In the genomic region with DNA sequence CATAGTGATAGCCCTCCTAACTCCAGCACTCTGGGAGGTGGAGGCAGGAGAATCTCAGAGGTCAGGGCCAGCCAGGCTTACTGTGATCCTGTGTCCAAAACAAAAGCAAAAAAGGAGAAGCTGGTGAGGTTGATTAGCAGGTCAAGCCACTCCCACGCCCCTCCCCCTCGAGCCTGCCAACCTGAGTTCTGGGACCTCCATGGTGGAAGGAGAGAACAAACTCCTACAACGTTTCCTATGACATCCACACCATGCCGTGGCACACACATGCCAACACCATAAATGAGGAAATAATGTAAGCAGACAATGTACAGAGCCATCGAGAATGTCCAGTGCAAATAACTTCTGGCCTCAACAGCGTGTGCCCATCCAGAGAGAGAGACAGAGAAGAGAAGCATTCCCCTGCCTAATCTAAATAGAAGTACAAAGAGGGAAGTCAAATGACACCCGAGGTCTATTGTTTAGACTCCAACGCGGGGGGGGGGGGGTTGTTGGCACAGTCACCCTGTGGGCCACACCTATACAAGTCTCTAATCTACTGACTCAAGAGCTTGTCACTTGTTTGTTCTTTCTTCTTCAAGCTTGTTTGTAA, we compare ENCODE assay signal across 7 mouse cellular contexts. TPM values are rescaled to one million over a fixed set of nuclear protein-coding genes. Genes with fewer than 3 reads are reported as not detected.
A peak's percentile ranks its signal among the peaks of the same experiment; 100 is the strongest.
DNase-seq lines count a peak whose midpoint lies in the region; ATAC-seq and TF ChIP-seq lines count a peak whose summit lies in the region.

No protein-coding gene starts in this region.

- WGBS in forebrain, postnatal 0 days: 6% methylated on average over 9 of the region's 9 CpGs
- WGBS in hindbrain, embryonic 15.5 days: 3% methylated on average over 9 of the region's 9 CpGs
- WGBS in liver, embryonic 12.5 days (ENCODE audit: insufficient replicate concordance): 2% methylated on average over 9 of the region's 9 CpGs

- TF ChIP-seq CTCF in forebrain, postnatal 0 days (IDR thresholded peaks at IDR 0.05; ENCODE audit: low read depth): no peak

- H3K4me3 ChIP-seq in forebrain, postnatal 0 days (ENCODE audit: low read depth, low read length): no peak overlapping the region
- peak overlapping the region; percentile 18; the same call in 1 of the 2 replicates for H3K4me3 ChIP-seq in hindbrain, embryonic 15.5 days
- peak overlapping the region; percentile 50 for H3K4me3 ChIP-seq in liver, embryonic 12.5 days

- ATAC-seq in forebrain, postnatal 0 days: no peak
- no peak for ATAC-seq in hindbrain, embryonic 15.5 days (ENCODE audit: low FRiP score, low read depth)
- ATAC-seq in liver, embryonic 12.5 days: peak; percentile 19
- ATAC-seq in monocyte, adult 5-6 weeks (replicated peaks; ENCODE audit: insufficient number of reproducible peaks, low FRiP score, low TSS enrichment, poor library complexity, severe bottlenecking): peak; percentile 27

- H3K36me3 ChIP-seq in forebrain, postnatal 0 days (ENCODE audit: insufficient read depth): peaks cover 3% of the 10 kb centered on the region
- peaks cover 10% of the 10 kb centered on the region for H3K36me3 ChIP-seq in hindbrain, embryonic 15.5 days
- peaks cover 17% of the 10 kb centered on the region for H3K36me3 ChIP-seq in liver, embryonic 12.5 days

- no peaks in the 10 kb centered on the region for H3K27me3 ChIP-seq in forebrain, postnatal 0 days (ENCODE audit: insufficient read depth, low read length)
- no peaks in the 10 kb centered on the region for H3K27me3 ChIP-seq in hindbrain, embryonic 15.5 days
- 0 out of 2 replicates have a peak, but pooled peaks cover 3% of the 10 kb centered on the region for H3K27me3 ChIP-seq in liver, embryonic 12.5 days (replicated peaks)

- no peak overlapping the region for H3K9ac ChIP-seq in forebrain, postnatal 0 days
- no peak overlapping the region for H3K9ac ChIP-seq in hindbrain, embryonic 15.5 days
- peak overlapping the region; percentile 67 for H3K9ac ChIP-seq in liver, embryonic 12.5 days

- H3K4me2 ChIP-seq in forebrain, postnatal 0 days (ENCODE audit: low read depth): peak overlapping the region; percentile 47
- H3K4me2 ChIP-seq in hindbrain, embryonic 15.5 days: peak overlapping the region; percentile 51
- peak overlapping the region; percentile 78 for H3K4me2 ChIP-seq in liver, embryonic 12.5 days

- no peaks in the 10 kb centered on the region for H3K9me3 ChIP-seq in forebrain, postnatal 0 days (ENCODE audit: low read length)
- H3K9me3 ChIP-seq in hindbrain, embryonic 15.5 days: no peaks in the 10 kb centered on the region
- H3K9me3 ChIP-seq in liver, embryonic 12.5 days (replicated peaks): no peaks in the 10 kb centered on the region

- peak; percentile 74 for DNase-seq in MEL-GATA-1-ER (ENCODE audit: extremely low read depth, low read depth)
- DNase-seq in adrenal gland, postnatal 36 days: peak; percentile 62 to 78
- peak; percentile 10 for DNase-seq in forebrain, postnatal 0 days
- peak; percentile 72 for DNase-seq in testis, postnatal 14 days (ENCODE audit: low spot score)

- no peak overlapping the region for H3K27ac ChIP-seq in forebrain, postnatal 0 days (ENCODE audit: low read depth, low read length)
- peak overlapping the region; percentile 12 for H3K27ac ChIP-seq in hindbrain, embryonic 15.5 days (replicated peaks)
- peak overlapping the region; percentile 96 for H3K27ac ChIP-seq in liver, embryonic 12.5 days

- H3K4me1 ChIP-seq in forebrain, postnatal 0 days (ENCODE audit: insufficient read depth): peaks cover 23% of the 10 kb centered on the region
- peaks cover 45% of the 10 kb centered on the region for H3K4me1 ChIP-seq in hindbrain, embryonic 15.5 days (replicated peaks)
- peaks cover 46% of the 10 kb centered on the region for H3K4me1 ChIP-seq in liver, embryonic 12.5 days

RNA-seq across cellular contexts. Expression of a gene that starts 2.4 kb away (rescaled TPM):
- 100 to 1,000 TPM; 104 to 111 TPM for total RNA-seq in adrenal gland, postnatal 36 days (2021)
- total RNA-seq in forebrain, postnatal 0 days (2014; rRNA removed): 64.4 and 75.0 TPM in 2 replicates
- 60.9 and 73.0 TPM in 2 replicates for polyA plus RNA-seq in forebrain, postnatal 0 days (2015; fragmentation: Nextera tagmentation; extraction: Ambion mirVana)
- 97.7 and 97.9 TPM in 2 replicates for polyA plus RNA-seq in hindbrain, embryonic 15.5 days (2015; fragmentation: Nextera tagmentation; extraction: Ambion mirVana)
- polyA plus RNA-seq in liver, embryonic 12.5 days (2016; fragmentation: Nextera tagmentation; extraction: Ambion mirVana): 91.1 and 98.9 TPM in 2 replicates
- total RNA-seq in monocyte, adult 5-6 weeks (2017): 342 to 380 TPM (median 364 TPM) in 3 replicates

RNA-seq across cellular contexts. Expression of a gene that starts 19.1 kb away (rescaled TPM):
- 1 to 10 TPM; 1.3 to 1.6 TPM for total RNA-seq in adrenal gland, postnatal 36 days (2021)
- total RNA-seq in forebrain, postnatal 0 days (2014; rRNA removed): 0.24 and 0.31 TPM in 2 replicates
- polyA plus RNA-seq in forebrain, postnatal 0 days (2015; fragmentation: Nextera tagmentation; extraction: Ambion mirVana): 0.17 TPM in 1 of 2 replicates, not detected in the other
- 0.05 and 0.26 TPM in 2 replicates for polyA plus RNA-seq in hindbrain, embryonic 15.5 days (2015; fragmentation: Nextera tagmentation; extraction: Ambion mirVana)
- polyA plus RNA-seq in liver, embryonic 12.5 days (2016; fragmentation: Nextera tagmentation; extraction: Ambion mirVana): 3.9 and 4.3 TPM in 2 replicates
- 12.0 to 23.7 TPM (median 19.9 TPM) in 3 replicates for total RNA-seq in monocyte, adult 5-6 weeks (2017)

RNA-seq across cellular contexts. Expression of a gene that starts 20.5 kb away (rescaled TPM):
- 100 to 1,000 TPM in 1 of 2 experiments, 10 to 100 TPM in 1; 82.3 to 120 TPM for total RNA-seq in adrenal gland, postnatal 36 days (2021)
- 96.4 and 114 TPM in 2 replicates for total RNA-seq in forebrain, postnatal 0 days (2014; rRNA removed)
- polyA plus RNA-seq in forebrain, postnatal 0 days (2015; fragmentation: Nextera tagmentation; extraction: Ambion mirVana): 131 and 143 TPM in 2 replicates
- 164 and 168 TPM in 2 replicates for polyA plus RNA-seq in hindbrain, embryonic 15.5 days (2015; fragmentation: Nextera tagmentation; extraction: Ambion mirVana)
- 157 TPM in 2 replicates for polyA plus RNA-seq in liver, embryonic 12.5 days (2016; fragmentation: Nextera tagmentation; extraction: Ambion mirVana)
- 233 to 426 TPM (median 303 TPM) in 3 replicates for total RNA-seq in monocyte, adult 5-6 weeks (2017)

RNA-seq across cellular contexts. Expression of a gene that starts 44.4 kb away (rescaled TPM):
- total RNA-seq in adrenal gland, postnatal 36 days (2021): 10 to 100 TPM; 84.1 to 87.4 TPM
- total RNA-seq in forebrain, postnatal 0 days (2014; rRNA removed): 30.9 and 33.2 TPM in 2 replicates
- polyA plus RNA-seq in forebrain, postnatal 0 days (2015; fragmentation: Nextera tagmentation; extraction: Ambion mirVana): 67.7 and 75.2 TPM in 2 replicates
- 63.5 and 72.8 TPM in 2 replicates for polyA plus RNA-seq in hindbrain, embryonic 15.5 days (2015; fragmentation: Nextera tagmentation; extraction: Ambion mirVana)
- 22.2 and 23.8 TPM in 2 replicates for polyA plus RNA-seq in liver, embryonic 12.5 days (2016; fragmentation: Nextera tagmentation; extraction: Ambion mirVana)
- 180 to 259 TPM (median 226 TPM) in 3 replicates for total RNA-seq in monocyte, adult 5-6 weeks (2017)

Comparison
In these comparisons a context has a peak if more than half of its experiments do, and no peak if none do; other contexts are left out.
1. DNase-seq: peak in every context shown above with its lines; median percentile 74 in MEL-GATA-1-ER; 72 in testis, postnatal 14 days; 70 in adrenal gland, postnatal 36 days; 10 in forebrain, postnatal 0 days.
2. ATAC-seq: peak in liver, embryonic 12.5 days (single experiment) and monocyte, adult 5-6 weeks (single experiment); none in forebrain, postnatal 0 days (single experiment) and hindbrain, embryonic 15.5 days (single experiment).
3. Peak in every context shown above with its lines, with median percentiles within 50 percentile points of each other: H3K4me2 ChIP-seq.